Mouse (Mus musculus) G1E-ER4 (cell line): ENCODE measurements around the gene Macf1. TPM values are rescaled to one million over a fixed set of nuclear protein-coding genes. Genes with fewer than 3 reads are reported as not detected.

ENCODE experiments used
- GATA1 ChIP-seq: IDR thresholded peaks from one replicate; pipeline ENCODE4 v1.8.0; 2012; ENCODE audit warnings: low read length, inconsistent platforms
- polyA plus RNA-seq: library from polyadenylated mRNA; stranded (reverse); fragments of >175 nt; gene quantifications from 2 replicates; pipeline ENCODE4 v1.2.3, GENCODE M21; 2012

The Macf1 gene
- polyA plus RNA-seq, 1 experiment: 55.4 TPM

DNA sequence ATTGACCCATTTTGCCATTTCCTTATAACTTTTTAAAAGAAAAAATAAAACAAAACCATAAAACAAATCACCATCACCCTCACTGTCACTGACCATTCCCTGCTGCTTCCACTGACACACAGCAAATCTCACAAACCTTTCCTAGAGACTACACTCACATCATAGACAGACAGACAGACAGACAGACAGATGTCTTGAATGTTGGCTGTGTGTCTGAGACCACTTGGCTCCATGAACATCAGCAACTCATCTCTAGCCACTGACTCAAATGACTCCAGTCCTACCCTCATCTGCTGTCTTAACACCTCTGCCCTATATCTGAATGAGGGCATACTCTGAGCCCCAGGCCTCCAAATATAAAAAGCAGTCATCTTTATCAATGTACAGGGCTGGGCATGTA, 128.9 kb downstream of the Macf1 start:
- no peak for TF ChIP-seq GATA1

- TF ChIP-seq GATA1: no peak
Observed at GRCm38 (mm10) chr4:123552689-123553088, 131.5 kb downstream of the Macf1 start.

DNA sequence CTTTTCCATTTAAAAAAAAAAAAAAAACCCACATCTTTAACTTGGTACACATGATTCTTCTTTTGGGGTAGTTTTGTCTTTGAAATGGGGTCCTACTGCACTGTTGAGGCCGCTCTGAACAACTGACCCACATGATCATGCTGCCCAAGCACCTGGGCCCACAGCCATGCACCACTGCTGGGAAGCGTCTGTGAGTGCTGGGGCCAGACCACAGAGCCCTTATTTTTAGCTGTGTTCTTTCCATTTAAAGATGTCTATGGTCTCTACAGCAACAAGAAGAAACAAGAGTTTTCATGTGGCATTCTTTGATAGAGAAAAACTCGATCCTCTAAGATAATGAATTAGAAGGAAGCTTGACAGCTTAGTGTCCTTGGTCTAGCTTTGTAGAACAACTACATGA, 135.8 kb downstream of the Macf1 start:
- no peak for TF ChIP-seq GATA1

DNA sequence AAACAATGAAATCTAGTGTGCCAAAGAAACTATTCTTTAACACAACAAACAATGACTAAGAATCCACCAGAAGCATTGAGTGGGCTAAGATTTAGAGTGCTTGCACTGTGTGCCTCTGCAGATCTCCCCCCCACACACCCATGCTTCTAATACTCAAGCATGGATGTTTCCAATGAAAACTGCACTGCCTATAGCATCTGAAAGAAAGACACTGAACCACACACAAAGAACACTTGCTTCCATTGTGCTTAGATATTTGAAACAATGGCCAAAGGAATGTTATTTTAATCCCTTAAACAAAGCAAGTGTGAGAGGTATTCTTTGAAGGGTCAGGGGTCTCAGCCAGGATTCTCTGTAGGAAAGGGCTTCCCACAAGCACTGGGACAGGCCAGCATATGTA, 140.5 kb downstream of the Macf1 start:
- no peak for TF ChIP-seq GATA1

GRCm38 (mm10) chr4:123535271-123535670, 148.9 kb downstream of the Macf1 start:
- no peak for TF ChIP-seq GATA1

DNA sequence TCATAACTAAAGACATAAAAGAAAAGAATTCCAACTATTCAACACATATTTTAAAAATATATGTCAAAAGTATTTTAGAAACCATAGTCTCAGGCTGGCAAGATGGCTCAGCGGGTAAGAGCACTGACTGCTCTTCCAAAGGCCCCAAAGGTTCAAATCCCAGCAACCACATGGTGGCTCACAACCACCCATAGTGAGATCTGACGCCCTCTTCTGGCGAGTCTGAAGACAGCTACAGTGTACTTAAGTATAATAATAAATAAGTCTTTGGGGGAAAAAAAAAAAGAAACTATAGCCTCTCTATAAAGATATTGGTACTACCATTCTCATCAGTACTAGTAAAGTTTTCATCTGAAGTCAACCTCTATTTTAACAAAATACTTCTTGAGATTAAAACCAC, 152.2 kb downstream of the Macf1 start:
- TF ChIP-seq GATA1: no peak

DNA sequence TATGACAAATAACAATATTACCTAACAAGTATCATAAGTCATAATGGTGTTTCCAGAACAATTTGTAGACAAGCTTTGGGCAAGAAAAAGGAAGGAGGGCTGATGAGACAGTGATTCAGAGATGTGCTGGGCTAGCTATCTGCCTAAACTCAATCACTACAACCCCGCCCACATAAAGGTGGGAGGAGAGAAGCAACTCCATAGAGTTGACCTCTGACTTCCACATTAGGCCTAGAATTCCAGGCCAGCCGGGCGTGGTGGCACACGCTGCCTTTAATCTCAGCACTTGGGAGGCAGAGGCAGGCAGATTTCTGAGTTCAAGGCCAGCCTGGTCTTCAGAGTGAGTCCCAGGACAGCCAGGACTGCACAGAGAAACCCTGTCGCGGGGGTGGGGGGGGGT, 153.2 kb downstream of the Macf1 start:
- TF ChIP-seq GATA1: no peak

GRCm38 (mm10) chr4:123529230-123529629, 154.9 kb downstream of the Macf1 start:
- TF ChIP-seq GATA1: no peak

- TF ChIP-seq GATA1: no peak
Observed at GRCm38 (mm10) chr4:123527607-123528010, 156.6 kb downstream of the Macf1 start.

DNA sequence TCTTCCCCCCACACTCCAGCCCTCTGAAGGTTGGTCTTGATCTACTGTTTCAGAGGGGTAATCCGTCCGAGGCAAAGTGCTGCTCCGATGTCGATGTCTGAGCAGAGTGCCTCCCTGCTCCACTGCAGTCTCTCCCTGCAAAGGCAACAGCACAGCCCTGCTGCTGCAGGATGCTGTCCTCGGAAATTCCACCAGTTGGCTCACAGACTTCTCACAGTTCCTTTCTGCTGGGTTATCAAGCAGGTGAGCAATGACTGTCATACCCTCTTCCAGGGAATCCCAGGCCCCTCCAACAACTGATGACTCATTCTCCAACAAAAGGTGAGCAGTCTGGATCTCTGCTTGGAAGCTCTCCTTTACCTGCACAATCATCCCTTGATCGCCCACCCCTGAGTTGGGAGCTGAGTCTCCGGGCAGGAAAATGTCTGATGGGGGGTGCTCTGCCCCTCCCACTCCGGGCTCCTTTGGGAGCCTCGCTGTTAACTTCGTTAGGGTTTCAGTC, 157.3 kb downstream of the Macf1 start:
- TF ChIP-seq GATA1: no peak

- TF ChIP-seq GATA1: no peak
Observed at GRCm38 (mm10) chr4:123524746-123525145, 159.4 kb downstream of the Macf1 start.

GRCm38 (mm10) chr4:123515673-123516072, 168.5 kb downstream of the Macf1 start:
- TF ChIP-seq GATA1: no peak

DNA sequence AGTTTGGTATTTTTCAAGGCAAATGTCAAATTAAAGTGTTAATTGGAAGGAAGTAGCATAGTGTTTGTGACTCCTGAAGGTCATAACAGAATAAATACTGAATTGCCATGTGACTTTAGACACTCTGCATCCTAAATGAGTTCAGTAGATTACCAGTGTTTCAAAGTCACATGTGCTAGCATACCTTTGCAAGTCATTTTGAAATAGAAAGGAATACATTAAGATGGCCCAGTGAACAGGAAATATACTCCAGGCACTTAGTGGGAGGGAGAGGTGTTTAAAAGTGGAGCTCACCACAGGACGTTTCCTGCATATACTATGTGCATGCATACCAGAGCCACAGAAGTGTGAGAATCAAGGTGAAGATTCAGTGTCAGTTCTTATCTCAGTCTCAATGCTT, 174.0 kb downstream of the Macf1 start:
- no peak for TF ChIP-seq GATA1

GRCm38 (mm10) chr4:123489086-123489485, 195.1 kb downstream of the Macf1 start:
- TF ChIP-seq GATA1: no peak

GRCm38 (mm10) chr4:123479991-123480390, 204.2 kb downstream of the Macf1 start:
- TF ChIP-seq GATA1: no peak

GRCm38 (mm10) chr4:123478655-123479433, 205.3 kb downstream of the Macf1 start:
- no peak for TF ChIP-seq GATA1

DNA sequence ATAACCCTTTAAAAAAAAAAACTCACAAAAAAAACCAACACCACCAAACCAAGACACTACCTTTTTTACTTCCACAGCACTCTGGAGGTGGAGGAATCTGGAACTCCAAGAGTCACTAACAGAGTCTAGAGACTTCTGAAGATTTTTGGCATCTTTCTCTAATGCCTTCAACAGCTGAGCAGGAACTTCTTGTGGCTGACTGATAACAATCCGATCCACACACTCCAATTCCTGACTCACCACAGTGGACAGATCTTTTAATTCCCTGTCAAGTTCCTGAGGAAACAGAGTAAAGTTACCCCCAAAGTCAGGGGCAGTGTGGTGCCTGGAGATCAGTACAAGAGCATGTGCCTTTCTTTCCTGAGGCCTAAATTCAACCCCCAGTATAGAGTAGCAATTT, 218.4 kb downstream of the Macf1 start:
- no peak for TF ChIP-seq GATA1
